Mouse (Mus musculus) hindbrain, embryonic 14.5 days (tissue): ENCODE data around the gene Lime1. TPM values are rescaled to one million over a fixed set of nuclear protein-coding genes. Genes with fewer than 3 reads are reported as not detected.
A peak's percentile ranks its signal among the peaks of the same experiment; 100 is the strongest.

ENCODE experiments used
- ATAC-seq: fragments of 200-750 bp; cut with Nextera tagmentation; 2 replicates; pipeline ENCODE4 v1.8.0; 2017; ENCODE audit warnings: moderate number of reproducible peaks, mild to moderate bottlenecking, moderate TSS enrichment, moderate library complexity; ENCODE audit not compliant: low FRiP score
- DNase-seq: peaks from one replicate; pipeline ENCODE4 v3.0.0-alpha.2; 2015; ENCODE audit warnings: low spot score
- H3K27ac ChIP-seq: fragments of 300-500 bp; sonication (generic); 2 replicates; pipeline ENCODE4 v1.5.1; 2014; ENCODE audit warnings: mild to moderate bottlenecking, moderate library complexity
- H3K27me3 ChIP-seq: fragments of 300-500 bp; sonication (generic); 2 replicates; pipeline ENCODE4 v1.6.1; 2014; ENCODE audit warnings: mild to moderate bottlenecking, low read length, mixed read lengths; ENCODE audit not compliant: control insufficient read depth, insufficient read depth
- H3K36me3 ChIP-seq: fragments of 300-500 bp; sonication (generic); replicated peaks from 2 replicates; pipeline ENCODE4 v1.6.1; 2014; ENCODE audit not compliant: control insufficient read depth, insufficient read depth
- H3K4me1 ChIP-seq: fragments of 300-500 bp; sonication (generic); replicated peaks from 2 replicates; pipeline ENCODE4 v1.6.1; 2014; ENCODE audit warnings: antibody characterized with exemption, low read length, mixed read lengths; ENCODE audit not compliant: control insufficient read depth, insufficient read depth
- H3K4me2 ChIP-seq: fragments of 300-500 bp; sonication (generic); replicated peaks from 2 replicates; pipeline ENCODE4 v1.6.1; 2014; ENCODE audit warnings: mild to moderate bottlenecking, moderate library complexity
- H3K4me3 ChIP-seq: fragments of 300-500 bp; sonication (generic); replicated peaks from 2 replicates; pipeline ENCODE4 v1.5.1; 2014; ENCODE audit warnings: mild to moderate bottlenecking, low read length
- H3K9ac ChIP-seq: fragments of 300-500 bp; sonication (generic); 2 replicates; pipeline ENCODE4 v1.6.1; 2014
- H3K9me3 ChIP-seq: fragments of 300-500 bp; sonication (generic); 2 replicates; pipeline ENCODE4 v1.6.1; 2016; ENCODE audit warnings: low read length; ENCODE audit not compliant: control insufficient read depth
- WGBS: fragments of 180-500 bp; shearing (Covaris S2); extraction: QIAGEN DNeasy Blood & Tissue Kit; methylation state at CpG from one replicate; pipeline ENCODE4 v1.1.7; 2014; 5-methylcytosine and 5-hydroxymethylcytosine counted together
- polyA plus RNA-seq: library from polyadenylated mRNA; unstranded; fragments of >200 nt; fragmentation: Nextera tagmentation; extraction: Ambion mirVana; gene quantifications from 2 replicates; pipeline ENCODE4 v1.2.1, GENCODE M21; 2014

Lime1 gene
- polyA plus RNA-seq, 1 experiment from 2014 or later = 39.7 TPM

DNA sequence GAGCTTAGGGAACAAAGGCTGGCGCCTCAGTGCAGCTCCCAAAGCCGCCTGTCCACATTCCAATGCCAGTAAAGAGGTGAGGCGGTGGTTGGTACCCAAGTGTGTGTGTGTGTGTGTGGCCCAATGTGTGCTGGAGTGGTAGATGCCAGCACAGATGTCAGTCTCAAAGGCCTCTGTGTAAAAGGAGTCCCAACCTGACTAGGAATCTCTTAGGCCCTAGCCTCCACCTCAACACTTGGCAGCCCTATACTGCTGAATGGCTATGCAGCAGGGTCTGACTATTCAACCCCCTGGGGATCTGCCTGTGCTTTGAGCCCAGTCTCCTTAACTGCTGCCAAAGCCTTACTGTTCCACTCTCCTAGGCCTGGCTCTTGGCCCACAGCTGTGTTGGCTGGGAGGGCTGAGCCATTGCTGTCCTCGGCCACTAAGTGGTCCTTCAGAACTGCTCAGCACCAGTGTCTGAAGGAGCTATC, 5.1 kb downstream of the Lime1 start:
- Histone ChIP-seq H3K9me3 (no peaks in the 10 kb centered on the region), H3K36me3 (peaks cover 77% of the 10 kb centered on the region), H3K4me3 (no peak overlapping the region), H3K27ac (no peak overlapping the region; the same call in 1 of the 2 replicates), H3K4me2 (no peak overlapping the region), H3K9ac (no peak overlapping the region), H3K27me3 (no peaks in the 10 kb centered on the region), H3K4me1 (no peaks in the 10 kb centered on the region)
- ATAC-seq (peak; percentile 58; the same call in 1 of the 2 replicates), DNase-seq (no peak)
- 80% methylated on average over 4 of the region's 4 CpGs for WGBS

DNA sequence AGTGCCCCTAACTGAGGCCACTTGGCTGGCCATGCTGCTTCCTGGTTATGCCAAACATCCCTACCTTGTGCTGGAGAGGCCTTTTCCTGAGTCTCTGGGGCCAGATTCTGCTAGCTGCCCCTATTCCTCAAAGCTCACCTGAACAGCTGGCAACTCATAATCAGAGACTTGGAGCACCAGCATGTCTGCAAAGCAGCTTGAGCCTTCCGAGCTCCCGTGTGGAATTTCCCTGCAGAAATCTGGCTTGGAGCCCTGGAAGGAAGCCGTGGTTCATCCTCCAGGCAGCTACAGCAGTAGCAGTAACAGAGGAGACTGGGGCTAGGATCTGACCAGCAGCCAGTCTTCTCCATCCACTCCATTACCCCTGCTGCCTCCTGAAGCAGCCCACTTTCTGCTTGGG, 6.0 kb downstream of the Lime1 start:
- 88% methylated on average over 3 of the region's 3 CpGs for WGBS
- H3K9me3 ChIP-seq = no peaks in the 10 kb centered on the region
- DNase-seq (no peak), ATAC-seq (no peak)
- no peak overlapping the region for H3K4me3 ChIP-seq
- H3K27ac ChIP-seq = no peak overlapping the region
- peaks cover 77% of the 10 kb centered on the region for H3K36me3 ChIP-seq
- H3K4me2 ChIP-seq = no peak overlapping the region
- H3K9ac ChIP-seq = no peak overlapping the region
- no peaks in the 10 kb centered on the region for H3K27me3 ChIP-seq
- no peaks in the 10 kb centered on the region for H3K4me1 ChIP-seq

DNA sequence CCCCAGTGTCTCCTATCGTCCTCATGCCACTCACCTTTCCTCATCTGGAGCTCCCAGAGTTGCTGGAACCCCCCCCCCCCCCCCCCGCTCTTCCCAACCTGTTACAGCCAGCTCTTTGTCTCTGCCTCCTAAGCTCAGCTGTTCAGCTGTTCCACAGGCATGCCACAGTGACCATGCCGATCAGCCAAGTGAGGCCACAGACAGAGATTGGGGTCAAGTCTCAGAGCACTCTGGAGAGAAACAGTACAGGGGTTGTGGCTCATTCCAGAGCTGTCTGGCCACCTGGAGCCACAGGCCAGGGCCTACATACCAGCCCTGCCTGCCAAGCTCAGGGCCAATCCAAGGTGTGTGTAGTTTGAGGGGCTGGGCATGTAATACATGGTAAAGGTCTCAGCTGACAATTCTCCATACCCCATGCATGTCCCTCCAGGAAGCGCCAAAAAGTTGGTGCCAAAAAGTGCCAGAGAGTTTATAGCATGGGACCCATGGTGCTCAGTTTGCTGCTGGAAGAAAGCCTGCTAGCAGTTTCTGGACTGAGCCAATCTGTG, 6.9 kb downstream of the Lime1 start:
- ATAC-seq (no peak), DNase-seq (no peak)
- H3K4me2 ChIP-seq = no peak overlapping the region
- no peak overlapping the region for H3K4me3 ChIP-seq
- WGBS = 77% methylated on average over 3 of the region's 4 CpGs
- H3K9ac ChIP-seq = no peak overlapping the region
- no peaks in the 10 kb centered on the region for H3K27me3 ChIP-seq
- no peaks in the 10 kb centered on the region for H3K4me1 ChIP-seq
- no peak overlapping the region for H3K27ac ChIP-seq
- H3K36me3 ChIP-seq = peaks cover 77% of the 10 kb centered on the region
- H3K9me3 ChIP-seq = no peaks in the 10 kb centered on the region

DNA sequence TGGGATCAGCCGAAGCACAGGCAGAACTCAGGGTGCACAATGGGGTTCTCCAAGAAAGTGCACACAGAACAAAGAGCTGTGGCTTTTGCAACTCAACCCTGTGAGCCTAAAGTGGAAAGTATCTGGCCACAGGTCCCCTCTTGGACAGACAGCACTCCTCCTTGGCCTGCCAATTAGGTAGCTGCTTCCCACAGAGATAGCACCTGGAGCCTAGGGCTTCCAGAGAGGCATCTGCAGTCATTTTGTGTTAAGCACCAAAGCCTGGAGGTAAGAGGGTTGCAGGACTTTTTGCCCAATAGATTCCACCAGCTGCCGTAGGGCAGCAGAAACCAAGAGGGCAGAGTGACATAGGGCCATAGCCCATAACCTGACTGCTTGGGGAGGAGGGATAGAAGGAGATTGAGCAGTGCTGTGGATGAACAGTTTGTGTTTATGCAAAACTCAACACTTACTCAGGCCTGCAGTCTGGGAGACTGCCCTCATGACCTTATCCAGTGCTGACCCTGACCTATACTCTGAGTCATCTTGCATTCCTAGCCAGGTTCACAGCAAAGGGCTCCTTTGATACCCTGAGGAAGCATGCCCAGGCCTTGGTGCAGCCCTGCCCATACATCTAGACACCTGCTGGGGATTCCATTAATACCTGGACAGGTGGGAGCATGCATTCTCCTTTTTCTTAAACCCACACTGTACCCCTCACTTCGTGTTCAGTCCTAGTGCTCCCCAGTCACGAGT, 10.4 kb downstream of the Lime1 start:
- DNase-seq = no peak
- no peaks in the 10 kb centered on the region for H3K27me3 ChIP-seq
- 81% methylated on average over 4 of the region's 4 CpGs for WGBS
- no peak overlapping the region for H3K9ac ChIP-seq
- ATAC-seq = no peak; the same call in 1 of the 2 replicates
- H3K9me3 ChIP-seq = no peaks in the 10 kb centered on the region
- H3K36me3 ChIP-seq = peaks cover 58% of the 10 kb centered on the region
- H3K4me2 ChIP-seq = no peak overlapping the region
- H3K4me3 ChIP-seq = no peak overlapping the region
- H3K4me1 ChIP-seq = no peaks in the 10 kb centered on the region
- H3K27ac ChIP-seq = no peak overlapping the region

DNA sequence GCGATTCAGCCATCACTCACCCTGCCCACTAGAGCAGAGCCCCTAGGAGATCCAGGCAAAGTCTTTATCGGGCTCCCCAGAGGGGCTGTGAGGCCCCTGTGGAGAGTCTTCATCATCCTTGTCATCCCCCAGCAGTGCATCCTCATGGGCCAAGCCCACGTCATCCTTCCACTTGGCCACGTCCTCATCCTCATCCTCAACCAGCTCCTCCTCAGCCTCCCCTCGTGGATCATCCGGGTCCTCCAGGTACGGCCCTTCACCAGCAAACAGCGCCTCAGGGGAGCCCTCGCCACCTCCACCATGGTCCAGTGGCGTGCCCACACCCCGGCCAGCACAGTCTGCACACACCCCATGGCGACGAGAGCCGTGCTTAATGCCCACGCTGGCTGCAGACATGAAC, 11.1 kb downstream of the Lime1 start:
- no peak for DNase-seq
- H3K4me1 ChIP-seq = no peaks in the 10 kb centered on the region
- H3K9ac ChIP-seq = no peak overlapping the region
- no peak overlapping the region for H3K4me3 ChIP-seq
- H3K27ac ChIP-seq = no peak overlapping the region
- no peaks in the 10 kb centered on the region for H3K27me3 ChIP-seq
- H3K4me2 ChIP-seq = no peak overlapping the region
- ATAC-seq = no peak
- no peaks in the 10 kb centered on the region for H3K9me3 ChIP-seq
- H3K36me3 ChIP-seq = peaks cover 51% of the 10 kb centered on the region
- WGBS = 92% methylated on average over 15 of the region's 15 CpGs

DNA sequence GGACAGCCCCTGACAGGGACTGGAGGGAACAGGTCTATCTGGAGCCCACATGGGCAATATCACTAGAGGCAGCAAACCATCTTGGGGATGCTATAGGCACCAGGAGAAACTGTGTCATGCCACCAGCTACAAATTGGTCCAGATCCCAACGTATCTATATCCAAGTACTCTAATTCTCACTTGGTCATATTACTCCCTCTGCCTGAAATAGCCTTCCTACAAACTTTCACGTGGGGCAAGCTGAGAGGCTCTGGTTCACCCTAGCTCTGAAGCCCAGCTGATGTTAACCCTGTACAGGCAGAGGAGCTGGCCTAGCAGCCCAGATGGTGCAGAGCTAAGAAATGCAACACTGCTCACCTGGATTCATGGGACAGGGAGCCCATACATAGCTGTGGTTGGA, 11.7 kb downstream of the Lime1 start:
- H3K4me1 ChIP-seq = no peaks in the 10 kb centered on the region
- no peak overlapping the region for H3K9ac ChIP-seq
- DNase-seq (no peak), ATAC-seq (no peak)
- H3K36me3 ChIP-seq = peaks cover 46% of the 10 kb centered on the region
- H3K9me3 ChIP-seq = no peaks in the 10 kb centered on the region
- WGBS = 75% methylated on average over 2 of the region's 2 CpGs
- no peak overlapping the region for H3K4me3 ChIP-seq
- no peak overlapping the region for H3K27ac ChIP-seq
- H3K4me2 ChIP-seq = no peak overlapping the region
- H3K27me3 ChIP-seq = no peaks in the 10 kb centered on the region

DNA sequence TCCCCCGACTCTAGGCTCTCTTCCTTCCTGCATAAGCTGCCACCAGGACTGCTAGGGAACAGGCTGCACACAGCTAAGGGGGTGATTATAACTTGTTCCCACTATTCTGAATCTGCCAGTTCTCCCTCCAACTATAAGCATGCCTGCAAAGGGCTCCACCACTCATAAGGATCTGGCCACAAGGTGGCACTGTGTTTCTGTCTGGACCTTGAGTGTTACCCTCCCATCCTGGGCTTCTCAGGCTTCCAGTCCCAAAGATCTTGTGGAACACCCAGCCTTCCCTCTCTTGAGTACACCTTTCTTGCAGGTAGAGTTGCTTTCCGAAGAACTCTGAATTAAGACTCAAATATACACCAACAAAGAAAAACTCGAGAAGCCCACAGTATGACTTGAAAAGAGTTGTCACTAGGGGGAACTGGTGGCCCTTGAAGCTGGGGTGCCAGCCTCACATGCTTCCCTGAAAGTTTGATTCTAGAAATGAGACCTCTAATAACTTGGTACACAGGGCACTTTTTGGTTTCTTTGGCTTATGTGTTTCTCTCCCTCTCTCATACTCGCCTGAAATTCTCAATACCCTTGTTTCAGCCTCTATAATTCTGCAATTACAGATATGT, 12.8 kb downstream of the Lime1 start:
- H3K27ac ChIP-seq = no peak overlapping the region
- H3K9me3 ChIP-seq = no peaks in the 10 kb centered on the region
- no peak overlapping the region for H3K4me2 ChIP-seq
- ATAC-seq (peak; percentile 79; the same call in 1 of the 2 replicates), DNase-seq (peak; percentile 93)
- H3K36me3 ChIP-seq = peaks cover 35% of the 10 kb centered on the region
- WGBS = 43% methylated on average over 4 of the region's 4 CpGs
- no peaks in the 10 kb centered on the region for H3K4me1 ChIP-seq
- no peaks in the 10 kb centered on the region for H3K27me3 ChIP-seq
- H3K9ac ChIP-seq = no peak overlapping the region
- H3K4me3 ChIP-seq = no peak overlapping the region

DNA sequence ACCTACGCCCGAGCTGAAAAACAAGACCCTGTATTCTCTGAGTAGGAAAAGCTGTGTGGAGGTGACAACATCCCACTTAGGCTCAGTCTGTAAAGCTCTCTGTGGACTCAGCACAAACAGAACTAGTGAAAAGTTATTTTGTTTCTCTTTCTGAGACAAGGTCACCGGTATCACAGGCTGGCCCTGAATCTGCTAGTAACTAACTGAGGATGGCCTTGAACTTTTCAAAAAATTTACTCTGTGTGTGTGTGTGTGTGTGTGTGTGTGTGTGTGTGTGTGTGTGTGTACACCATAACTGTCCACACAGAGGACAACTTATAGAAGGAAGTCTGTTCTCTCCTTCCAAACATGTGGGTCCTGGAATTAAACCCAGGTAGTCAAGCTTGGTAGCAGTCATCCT, 14.2 kb downstream of the Lime1 start:
- no peak for ATAC-seq
- H3K9ac ChIP-seq = no peak overlapping the region
- 96% methylated on average over 3 of the region's 3 CpGs for WGBS

DNA sequence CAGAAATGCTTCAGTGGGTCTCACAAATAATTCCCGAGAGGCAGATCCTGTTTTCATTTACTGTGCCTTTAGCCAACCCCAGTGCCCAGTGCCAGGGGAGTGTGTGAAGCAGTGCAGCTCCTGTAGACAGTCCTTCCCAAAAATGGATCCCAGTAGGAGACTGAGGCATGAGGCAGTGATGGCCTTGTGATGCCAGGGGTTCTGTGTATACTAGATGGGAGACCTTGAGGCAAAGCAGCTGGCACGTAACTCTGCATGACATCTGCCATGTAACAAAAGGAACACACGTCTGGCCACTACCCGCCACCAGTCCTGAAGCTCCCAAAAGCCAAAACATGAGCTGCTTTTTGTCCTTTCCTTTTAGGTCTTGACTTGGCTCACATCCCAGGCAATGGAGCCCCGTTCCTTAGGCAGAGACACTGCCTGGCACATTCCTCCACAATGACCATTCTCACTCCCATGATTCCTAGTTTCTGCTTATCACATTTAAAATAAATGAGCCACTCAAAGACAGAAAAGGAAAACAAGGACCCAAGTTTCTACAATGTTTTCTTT, 17.4 kb downstream of the Lime1 start:
- no peaks in the 10 kb centered on the region for H3K9me3 ChIP-seq
- H3K27me3 ChIP-seq = no peaks in the 10 kb centered on the region
- H3K4me1 ChIP-seq = no peaks in the 10 kb centered on the region
- no peak overlapping the region for H3K4me2 ChIP-seq
- DNase-seq (no peak), ATAC-seq (no peak)
- H3K9ac ChIP-seq = no peak overlapping the region
- no peak overlapping the region for H3K4me3 ChIP-seq
- WGBS = 59% methylated on average over 5 of the region's 5 CpGs
- no peak overlapping the region for H3K27ac ChIP-seq
- H3K36me3 ChIP-seq = 0 out of 2 replicates have a peak, but pooled peaks cover 6% of the 10 kb centered on the region

More for the DNA sequence above, 14.2 kb downstream of the Lime1 start:
- no peak for DNase-seq
- Histone ChIP-seq H3K27ac (no peak overlapping the region), H3K36me3 (peaks cover 34% of the 10 kb centered on the region), H3K9me3 (no peaks in the 10 kb centered on the region), H3K4me1 (no peaks in the 10 kb centered on the region), H3K27me3 (no peaks in the 10 kb centered on the region), H3K4me2 (no peak overlapping the region), H3K4me3 (no peak overlapping the region)
